Mouse (Mus musculus): ENCODE measurements at regions not wholly inside any gene's neighbourhood (a gene's known extent, or its start where the extent isn't known, plus 50 kb on each side); places are given as distances from the start of the nearest gene placed in this dataset.

- TF ChIP-seq CTCF (IDR thresholded peaks at IDR 0.05; ENCODE audit: control insufficient read depth, insufficient read depth, insufficient read length): no peak
- no peak for TF ChIP-seq MYOG (IDR thresholded peaks at IDR 0.05; ENCODE audit: control insufficient read depth, extremely low read depth, insufficient read length)
- TF ChIP-seq USF1 (IDR thresholded peaks at IDR 0.05; ENCODE audit: low read depth): no peak
- no peak for TF ChIP-seq MYOD1 (IDR thresholded peaks at IDR 0.05; ENCODE audit: control insufficient read depth, insufficient read length, low read depth)
- no peak for TF ChIP-seq MAX (IDR thresholded peaks at IDR 0.05)
- no peak for TF ChIP-seq FOSL1 (IDR thresholded peaks at IDR 0.05; ENCODE audit: insufficient read depth, low read length, poor library complexity, severe bottlenecking)
- no peak for TF ChIP-seq CEBPB (IDR thresholded peaks at IDR 0.05; ENCODE audit: low read depth)
Measured at GRCm38 (mm10) chr13:97647486-97647885, 112.9 kb downstream of the Gm10260 start.

Measured in C2C12 (cell line).